Mouse (Mus musculus) neural tube, embryonic 12.5 days (tissue): Measurements from ENCODE around the gene Bri3bp. TPM values are rescaled to one million over a fixed set of nuclear protein-coding genes. Genes with fewer than 3 reads are reported as not detected.
A peak's percentile ranks its signal among the peaks of the same experiment; 100 is the strongest.
"Not testable (repeated sequence)": the region's sequence is repeated elsewhere in the genome, so short reads cannot be mapped to it uniquely, and the experiment has no call there.

Experiments
- ATAC-seq: fragments of 200-750 bp; cut with Nextera tagmentation; 2 replicates; pipeline ENCODE4 v1.8.0; 2017; ENCODE audit warnings: low read depth, mild to moderate bottlenecking, moderate TSS enrichment, moderate library complexity; ENCODE audit not compliant: low FRiP score
- H3K27ac ChIP-seq: fragments of 300-500 bp; sonication (generic); 2 replicates; pipeline ENCODE4 v1.5.1; 2016
- H3K27me3 ChIP-seq: fragments of 300-500 bp; sonication (generic); replicated peaks from 2 replicates; pipeline ENCODE4 v1.6.1; 2016; ENCODE audit warnings: mild to moderate bottlenecking
- H3K36me3 ChIP-seq: fragments of 300-500 bp; sonication (generic); 2 replicates; pipeline ENCODE4 v1.6.1; 2016; ENCODE audit warnings: mild to moderate bottlenecking
- H3K4me1 ChIP-seq: fragments of 300-500 bp; sonication (generic); 2 replicates; pipeline ENCODE4 v1.6.1; 2016
- H3K4me2 ChIP-seq: fragments of 300-500 bp; sonication (generic); replicated peaks from 2 replicates; pipeline ENCODE4 v1.6.1; 2016; ENCODE audit warnings: mild to moderate bottlenecking
- H3K4me3 ChIP-seq: fragments of 300-500 bp; sonication (generic); 2 replicates; pipeline ENCODE4 v1.5.1; 2016
- H3K9ac ChIP-seq: fragments of 300-500 bp; sonication (generic); 2 replicates; pipeline ENCODE4 v1.6.1; 2016; ENCODE audit warnings: mild to moderate bottlenecking
- H3K9me3 ChIP-seq: fragments of 300-500 bp; sonication (generic); 2 replicates; pipeline ENCODE4 v1.6.1; 2016; ENCODE audit warnings: mild to moderate bottlenecking
- WGBS: fragments of 180-500 bp; shearing (Covaris S2); methylation state at CpG from one replicate; pipeline ENCODE4 v1.1.7; 2016; 5-methylcytosine and 5-hydroxymethylcytosine counted together
- polyA plus RNA-seq: library from polyadenylated mRNA; unstranded; fragments of >200 nt; fragmentation: Nextera tagmentation; extraction: Ambion mirVana; gene quantifications from 2 replicates; pipeline ENCODE4 v1.2.1, GENCODE M21; 2016

Gene Bri3bp
- polyA plus RNA-seq, 1 experiment from 2014 or later, result 39.2 TPM

- H3K9me3 ChIP-seq, result no peaks in the 10 kb centered on the region
- peaks cover 20% of the 10 kb centered on the region for H3K4me1 ChIP-seq
- no peak overlapping the region for H3K27ac ChIP-seq
- peaks cover 27% of the 10 kb centered on the region for H3K36me3 ChIP-seq
- H3K9ac ChIP-seq, result no peak overlapping the region
- no peaks in the 10 kb centered on the region for H3K27me3 ChIP-seq
- no peak overlapping the region for H3K4me2 ChIP-seq
- ATAC-seq, result no peak
- no peak overlapping the region for H3K4me3 ChIP-seq
- WGBS, result 85% methylated on average over 11 of the region's 11 CpGs
Observed at GRCm38 (mm10) chr5:125480434-125481231, 39.3 kb downstream of the Bri3bp start.

GRCm38 (mm10) chr5:125482474-125482873 is 41.1 kb downstream of the Bri3bp start:
- no peaks in the 10 kb centered on the region for H3K27me3 ChIP-seq
- H3K4me3 ChIP-seq, result no peak overlapping the region
- H3K4me2 ChIP-seq, result no peak overlapping the region
- ATAC-seq, result no peak
- no peak overlapping the region for H3K9ac ChIP-seq
- H3K9me3 ChIP-seq, result no peaks in the 10 kb centered on the region
- peaks cover 12% of the 10 kb centered on the region for H3K4me1 ChIP-seq
- 91% methylated on average over 7 of the region's 7 CpGs for whole genome bisulfite sequencing
- no peak overlapping the region for H3K27ac ChIP-seq
- H3K36me3 ChIP-seq, result peaks cover 34% of the 10 kb centered on the region

GRCm38 (mm10) chr5:125483712-125484611 is 42.6 kb downstream of the Bri3bp start:
- no peak for ATAC-seq
- peaks cover 12% of the 10 kb centered on the region; the same call in 1 of the 2 replicates for H3K4me1 ChIP-seq
- WGBS, result 75% methylated on average over 6 of the region's 6 CpGs

GRCm38 (mm10) chr5:125485031-125485778 is 43.8 kb downstream of the Bri3bp start:
- Histone ChIP-seq H3K4me1 (peaks cover 12% of the 10 kb centered on the region; the same call in 1 of the 2 replicates), H3K9me3 (no peaks in the 10 kb centered on the region), H3K27me3 (no peaks in the 10 kb centered on the region), H3K9ac (no peak overlapping the region), H3K4me2 (no peak overlapping the region), H3K4me3 (no peak overlapping the region), H3K27ac (no peak overlapping the region), H3K36me3 (peaks cover 47% of the 10 kb centered on the region)
- ATAC-seq, result no peak
- 92% methylated on average over 4 of the region's 4 CpGs for WGBS

More at GRCm38 (mm10) chr5:125483712-125484611, 42.6 kb downstream of the Bri3bp start:
- H3K4me2 ChIP-seq, result no peak overlapping the region
- no peak overlapping the region for H3K4me3 ChIP-seq
- no peak overlapping the region for H3K9ac ChIP-seq
- peaks cover 39% of the 10 kb centered on the region for H3K36me3 ChIP-seq
- H3K27me3 ChIP-seq, result no peaks in the 10 kb centered on the region
- H3K27ac ChIP-seq, result no peak overlapping the region
- no peaks in the 10 kb centered on the region for H3K9me3 ChIP-seq

GRCm38 (mm10) chr5:125486088-125486487 is 44.7 kb downstream of the Bri3bp start:
- no peak for ATAC-seq
- Histone ChIP-seq H3K4me1 (peaks cover 12% of the 10 kb centered on the region; the same call in 1 of the 2 replicates), H3K9ac (no peak overlapping the region), H3K4me3 (no peak overlapping the region), H3K9me3 (no peaks in the 10 kb centered on the region), H3K4me2 (no peak overlapping the region), H3K27ac (no peak overlapping the region), H3K36me3 (peaks cover 55% of the 10 kb centered on the region), H3K27me3 (no peaks in the 10 kb centered on the region)
- WGBS, result 93% methylated on average over 1 of the region's 1 CpGs

GRCm38 (mm10) chr5:125487375-125488115 is 46.2 kb downstream of the Bri3bp start:
- H3K9me3 ChIP-seq, result no peaks in the 10 kb centered on the region
- WGBS, result 64% methylated on average over 11 of the region's 11 CpGs
- H3K27me3 ChIP-seq, result no peaks in the 10 kb centered on the region
- H3K4me1 ChIP-seq, result peaks cover 12% of the 10 kb centered on the region; the same call in 1 of the 2 replicates
- no peak overlapping the region for H3K4me3 ChIP-seq
- no peak overlapping the region for H3K4me2 ChIP-seq
- no peak overlapping the region for H3K9ac ChIP-seq
- H3K36me3 ChIP-seq, result peaks cover 55% of the 10 kb centered on the region
- no peak overlapping the region; the same call in 1 of the 2 replicates for H3K27ac ChIP-seq
- ATAC-seq, result peak; percentile 74

- Histone ChIP-seq H3K4me2 (no peak overlapping the region), H3K9ac (no peak overlapping the region), H3K27me3 (no peaks in the 10 kb centered on the region), H3K9me3 (no peaks in the 10 kb centered on the region), H3K27ac (no peak overlapping the region), H3K4me1 (peaks cover 12% of the 10 kb centered on the region; the same call in 1 of the 2 replicates), H3K4me3 (no peak overlapping the region), H3K36me3 (peaks cover 56% of the 10 kb centered on the region)
- WGBS, result 78% methylated on average over 4 of the region's 4 CpGs
- ATAC-seq, result 0 out of 2 replicates have a peak, but pooled peaks have one; percentile 63
Observed at GRCm38 (mm10) chr5:125488116-125488455, 46.7 kb downstream of the Bri3bp start.

- peaks cover 51% of the 10 kb centered on the region for H3K36me3 ChIP-seq
- not testable (repeated sequence) for H3K4me3 ChIP-seq, H3K9me3 ChIP-seq, H3K9ac ChIP-seq, H3K4me2 ChIP-seq, ATAC-seq, H3K27me3 ChIP-seq, H3K27ac ChIP-seq
- peaks cover 12% of the 10 kb centered on the region; the same call in 1 of the 2 replicates for H3K4me1 ChIP-seq
- 94% methylated on average over 5 of the region's 5 CpGs for WGBS
Observed at GRCm38 (mm10) chr5:125488953-125489352, 47.6 kb downstream of the Bri3bp start.

- no peak overlapping the region for H3K4me3 ChIP-seq
Observed at GRCm38 (mm10) chr5:125491107-125491506, 49.7 kb downstream of the Bri3bp start.

GRCm38 (mm10) chr5:125492379-125493092 is 51.2 kb downstream of the Bri3bp start:
- peaks cover 6% of the 10 kb centered on the region; the same call in 1 of the 2 replicates for H3K4me1 ChIP-seq
- 67% methylated on average over 17 of the region's 17 CpGs for WGBS
- no peak for ATAC-seq
- H3K27me3 ChIP-seq, result no peaks in the 10 kb centered on the region
- peaks cover 54% of the 10 kb centered on the region for H3K36me3 ChIP-seq
- H3K9ac ChIP-seq, result no peak overlapping the region
- H3K4me2 ChIP-seq, result no peak overlapping the region
- no peak overlapping the region for H3K4me3 ChIP-seq
- no peak overlapping the region for H3K27ac ChIP-seq
- H3K9me3 ChIP-seq, result no peaks in the 10 kb centered on the region

More at GRCm38 (mm10) chr5:125491107-125491506, 49.7 kb downstream of the Bri3bp start:
- ATAC-seq, result no peak
- Histone ChIP-seq H3K9ac (no peak overlapping the region), H3K4me2 (no peak overlapping the region), H3K27me3 (no peaks in the 10 kb centered on the region), H3K27ac (no peak overlapping the region), H3K4me1 (peaks cover 12% of the 10 kb centered on the region; the same call in 1 of the 2 replicates), H3K36me3 (peaks cover 56% of the 10 kb centered on the region), H3K9me3 (no peaks in the 10 kb centered on the region)
- WGBS, result 91% methylated on average over 10 of the region's 10 CpGs

- no peak overlapping the region for H3K9ac ChIP-seq
- no peak overlapping the region for H3K4me3 ChIP-seq
- H3K36me3 ChIP-seq, result peaks cover 50% of the 10 kb centered on the region
- ATAC-seq, result no peak
- 77% methylated on average over 5 of the region's 5 CpGs for WGBS
- no peaks in the 10 kb centered on the region for H3K27me3 ChIP-seq
- H3K27ac ChIP-seq, result no peak overlapping the region
- H3K4me1 ChIP-seq, result peaks cover under 1% of the 10 kb centered on the region; the same call in 1 of the 2 replicates
- no peaks in the 10 kb centered on the region for H3K9me3 ChIP-seq
- no peak overlapping the region for H3K4me2 ChIP-seq
Observed at GRCm38 (mm10) chr5:125493093-125493423, 51.7 kb downstream of the Bri3bp start.
